Mouse (Mus musculus) hindbrain, embryonic 13.5 days (tissue): Measurements from ENCODE around the gene Slc35e3. TPM values are rescaled to one million over a fixed set of nuclear protein-coding genes. Genes with fewer than 3 reads are reported as not detected.
A peak's percentile ranks its signal among the peaks of the same experiment; 100 is the strongest.
"Not testable (repeated sequence)": the region's sequence is repeated elsewhere in the genome, so short reads cannot be mapped to it uniquely, and the experiment has no call there.

Source experiments
- ATAC-seq: fragments of 200-750 bp; cut with Nextera tagmentation; 2 replicates; pipeline ENCODE4 v1.8.0; 2017; ENCODE audit warnings: moderate TSS enrichment; ENCODE audit not compliant: low FRiP score
- H3K27ac ChIP-seq: fragments of 300-500 bp; sonication (generic); 2 replicates; pipeline ENCODE4 v1.5.1; 2015; ENCODE audit warnings: inconsistent platforms, mild to moderate bottlenecking, moderate library complexity
- H3K27me3 ChIP-seq: fragments of 300-500 bp; sonication (generic); 2 replicates; pipeline ENCODE4 v1.6.1; 2015; ENCODE audit warnings: mild to moderate bottlenecking, inconsistent platforms
- H3K36me3 ChIP-seq: fragments of 300-500 bp; sonication (generic); 2 replicates; pipeline ENCODE4 v1.6.1; 2015; ENCODE audit warnings: mild to moderate bottlenecking, inconsistent platforms
- H3K4me1 ChIP-seq: fragments of 300-500 bp; sonication (generic); replicated peaks from 2 replicates; pipeline ENCODE4 v1.6.1; 2015; ENCODE audit warnings: inconsistent platforms
- H3K4me2 ChIP-seq: fragments of 300-500 bp; sonication (generic); 2 replicates; pipeline ENCODE4 v1.6.1; 2015; ENCODE audit warnings: inconsistent platforms, mild to moderate bottlenecking, moderate library complexity
- H3K4me3 ChIP-seq: fragments of 300-500 bp; sonication (generic); 2 replicates; pipeline ENCODE4 v1.5.1; 2015; ENCODE audit warnings: mild to moderate bottlenecking, inconsistent platforms
- H3K9ac ChIP-seq: fragments of 300-500 bp; sonication (generic); 2 replicates; pipeline ENCODE4 v1.6.1; 2015; ENCODE audit warnings: mild to moderate bottlenecking, inconsistent platforms
- H3K9me3 ChIP-seq: fragments of 300-500 bp; sonication (generic); 2 replicates; pipeline ENCODE4 v1.6.1; 2016; ENCODE audit warnings: inconsistent platforms
- WGBS: fragments of 180-500 bp; shearing (Covaris S2); methylation state at CpG from one replicate; pipeline ENCODE4 v1.1.7; 2015; 5-methylcytosine and 5-hydroxymethylcytosine counted together
- polyA plus RNA-seq: library from polyadenylated mRNA; unstranded; fragments of >200 nt; fragmentation: Nextera tagmentation; extraction: Ambion mirVana; gene quantifications from 2 replicates; pipeline ENCODE4 v1.2.1, GENCODE M21; 2015

The Slc35e3 gene
- polyA plus RNA-seq, 1 experiment from 2014 or later = 31.1 TPM

GRCm38 (mm10) chr10:117718161-117719119 lies 27.7 kb downstream of the Slc35e3 start:
- no peaks in the 10 kb centered on the region for H3K9me3 ChIP-seq
- no peaks in the 10 kb centered on the region for H3K27me3 ChIP-seq
- H3K4me3 ChIP-seq = no peak overlapping the region
- H3K36me3 ChIP-seq = no peaks in the 10 kb centered on the region
- 71% methylated on average over 19 of the region's 19 CpGs for whole genome bisulfite sequencing
- no peak overlapping the region for H3K9ac ChIP-seq
- H3K4me2 ChIP-seq = no peak overlapping the region
- H3K4me1 ChIP-seq = 0 out of 2 replicates have a peak, but pooled peaks cover 9% of the 10 kb centered on the region
- no peak overlapping the region for H3K27ac ChIP-seq
- no peak for ATAC-seq

- no peak for ATAC-seq
- Histone ChIP-seq H3K36me3 (no peaks in the 10 kb centered on the region), H3K27me3 (no peaks in the 10 kb centered on the region), H3K27ac (no peak overlapping the region), H3K9me3 (no peaks in the 10 kb centered on the region), H3K4me2 (no peak overlapping the region), H3K4me3 (no peak overlapping the region), H3K4me1 (0 out of 2 replicates have a peak, but pooled peaks cover 9% of the 10 kb centered on the region), H3K9ac (no peak overlapping the region)
- 17% methylated on average over 4 of the region's 4 CpGs for WGBS
Measured at GRCm38 (mm10) chr10:117717583-117717982, 28.6 kb downstream of the Slc35e3 start.

GRCm38 (mm10) chr10:117716686-117717085 lies 29.5 kb downstream of the Slc35e3 start:
- Histone ChIP-seq H3K27ac (no peak overlapping the region), H3K36me3 (no peaks in the 10 kb centered on the region), H3K4me2 (no peak overlapping the region), H3K4me3 (no peak overlapping the region), H3K4me1 (0 out of 2 replicates have a peak, but pooled peaks cover 9% of the 10 kb centered on the region), H3K27me3 (no peaks in the 10 kb centered on the region), H3K9me3 (no peaks in the 10 kb centered on the region), H3K9ac (no peak overlapping the region)
- no peak for ATAC-seq
- WGBS = 85% methylated on average over 3 of the region's 3 CpGs

GRCm38 (mm10) chr10:117715654-117716053 lies 30.5 kb downstream of the Slc35e3 start:
- H3K9ac ChIP-seq, H3K4me2 ChIP-seq, H3K36me3 ChIP-seq, H3K27me3 ChIP-seq, H3K27ac ChIP-seq, H3K9me3 ChIP-seq, H3K4me3 ChIP-seq, ATAC-seq: not testable (repeated sequence)
- 96% methylated on average over 1 of the region's 1 CpGs for WGBS
- peaks cover 14% of the 10 kb centered on the region; the same call in 1 of the 2 replicates for H3K4me1 ChIP-seq

- no peak overlapping the region for H3K9ac ChIP-seq
- ATAC-seq = no peak
- H3K27me3 ChIP-seq = no peaks in the 10 kb centered on the region
- H3K4me2 ChIP-seq = no peak overlapping the region
- H3K4me1 ChIP-seq = peaks cover 14% of the 10 kb centered on the region; the same call in 1 of the 2 replicates
- no peak overlapping the region for H3K4me3 ChIP-seq
- WGBS = 80% methylated on average over 4 of the region's 4 CpGs
- H3K9me3 ChIP-seq = no peaks in the 10 kb centered on the region
- no peaks in the 10 kb centered on the region for H3K36me3 ChIP-seq
- no peak overlapping the region for H3K27ac ChIP-seq
Measured at GRCm38 (mm10) chr10:117714928-117715500, 31.2 kb downstream of the Slc35e3 start.

GRCm38 (mm10) chr10:117714048-117714545 lies 32.1 kb downstream of the Slc35e3 start:
- Histone ChIP-seq H3K27me3 (no peaks in the 10 kb centered on the region), H3K4me2 (no peak overlapping the region), H3K4me3 (no peak overlapping the region), H3K27ac (no peak overlapping the region), H3K4me1 (peaks cover 19% of the 10 kb centered on the region), H3K9me3 (no peaks in the 10 kb centered on the region), H3K36me3 (no peaks in the 10 kb centered on the region), H3K9ac (no peak overlapping the region)
- ATAC-seq = no peak
- 97% methylated on average over 3 of the region's 3 CpGs for WGBS

- Histone ChIP-seq H3K4me1 (peaks cover 24% of the 10 kb centered on the region), H3K9ac (no peak overlapping the region), H3K9me3 (no peaks in the 10 kb centered on the region), H3K4me2 (no peak overlapping the region), H3K4me3 (no peak overlapping the region), H3K36me3 (no peaks in the 10 kb centered on the region), H3K27ac (no peak overlapping the region), H3K27me3 (no peaks in the 10 kb centered on the region)
- WGBS = 92% methylated on average over 8 of the region's 8 CpGs
- no peak for ATAC-seq
Measured at GRCm38 (mm10) chr10:117713466-117713865, 32.7 kb downstream of the Slc35e3 start.

GRCm38 (mm10) chr10:117712871-117713270 lies 33.3 kb downstream of the Slc35e3 start:
- H3K36me3 ChIP-seq = no peaks in the 10 kb centered on the region
- no peaks in the 10 kb centered on the region for H3K9me3 ChIP-seq

GRCm38 (mm10) chr10:117712191-117712754 lies 33.9 kb downstream of the Slc35e3 start:
- no peak overlapping the region for H3K4me2 ChIP-seq
- H3K36me3 ChIP-seq = peaks cover 3% of the 10 kb centered on the region; the same call in 1 of the 2 replicates
- WGBS = 94% methylated on average over 9 of the region's 9 CpGs
- H3K9ac ChIP-seq = no peak overlapping the region
- no peak overlapping the region for H3K27ac ChIP-seq
- no peak overlapping the region for H3K4me3 ChIP-seq
- no peaks in the 10 kb centered on the region for H3K27me3 ChIP-seq
- ATAC-seq = no peak
- H3K4me1 ChIP-seq = peaks cover 25% of the 10 kb centered on the region
- H3K9me3 ChIP-seq = no peaks in the 10 kb centered on the region

More at GRCm38 (mm10) chr10:117712871-117713270, 33.3 kb downstream of the Slc35e3 start:
- WGBS = 96% methylated on average over 9 of the region's 9 CpGs
- H3K27ac ChIP-seq = no peak overlapping the region
- H3K4me2 ChIP-seq = no peak overlapping the region
- H3K27me3 ChIP-seq = no peaks in the 10 kb centered on the region
- H3K4me1 ChIP-seq = peaks cover 24% of the 10 kb centered on the region
- no peak overlapping the region for H3K9ac ChIP-seq
- no peak overlapping the region for H3K4me3 ChIP-seq
- ATAC-seq = no peak

- 74% methylated on average over 5 of the region's 5 CpGs for WGBS
- H3K4me3 ChIP-seq = peak overlapping the region; percentile 89
- peak overlapping the region; percentile 65 for H3K4me2 ChIP-seq
- no peak; the same call in 1 of the 2 replicates for ATAC-seq
- peaks cover 12% of the 10 kb centered on the region for H3K36me3 ChIP-seq
- H3K9ac ChIP-seq = peak overlapping the region; percentile 99
- H3K27ac ChIP-seq = no peak overlapping the region; the same call in 1 of the 2 replicates
- H3K9me3 ChIP-seq = no peaks in the 10 kb centered on the region
- H3K27me3 ChIP-seq = no peaks in the 10 kb centered on the region
- H3K4me1 ChIP-seq = peaks cover 32% of the 10 kb centered on the region
Measured at GRCm38 (mm10) chr10:117711408-117711807, 34.8 kb downstream of the Slc35e3 start.

GRCm38 (mm10) chr10:117710604-117711141 lies 35.5 kb downstream of the Slc35e3 start, which contains the start of gene Mdm2:
TSS of gene Mdm2 (minus strand) at chr10:117710758.
- Histone ChIP-seq H3K4me2 (peak within 1 kb of the TSS; percentile 79), H3K27me3 (no peaks in the 10 kb centered on the region), H3K9me3 (no peaks in the 10 kb centered on the region), H3K27ac (peak within 1 kb of the TSS; percentile 99), H3K36me3 (peaks cover 13% of the 10 kb centered on the region), H3K4me1 (peaks cover 30% of the 10 kb centered on the region), H3K4me3 (peak within 1 kb of the TSS; percentile 89), H3K9ac (peak within 1 kb of the TSS; percentile 99)
- WGBS = under 1% methylated on average over 50 of the region's 52 CpGs
- peak; percentile 93 for ATAC-seq
